In the genomic region with DNA sequence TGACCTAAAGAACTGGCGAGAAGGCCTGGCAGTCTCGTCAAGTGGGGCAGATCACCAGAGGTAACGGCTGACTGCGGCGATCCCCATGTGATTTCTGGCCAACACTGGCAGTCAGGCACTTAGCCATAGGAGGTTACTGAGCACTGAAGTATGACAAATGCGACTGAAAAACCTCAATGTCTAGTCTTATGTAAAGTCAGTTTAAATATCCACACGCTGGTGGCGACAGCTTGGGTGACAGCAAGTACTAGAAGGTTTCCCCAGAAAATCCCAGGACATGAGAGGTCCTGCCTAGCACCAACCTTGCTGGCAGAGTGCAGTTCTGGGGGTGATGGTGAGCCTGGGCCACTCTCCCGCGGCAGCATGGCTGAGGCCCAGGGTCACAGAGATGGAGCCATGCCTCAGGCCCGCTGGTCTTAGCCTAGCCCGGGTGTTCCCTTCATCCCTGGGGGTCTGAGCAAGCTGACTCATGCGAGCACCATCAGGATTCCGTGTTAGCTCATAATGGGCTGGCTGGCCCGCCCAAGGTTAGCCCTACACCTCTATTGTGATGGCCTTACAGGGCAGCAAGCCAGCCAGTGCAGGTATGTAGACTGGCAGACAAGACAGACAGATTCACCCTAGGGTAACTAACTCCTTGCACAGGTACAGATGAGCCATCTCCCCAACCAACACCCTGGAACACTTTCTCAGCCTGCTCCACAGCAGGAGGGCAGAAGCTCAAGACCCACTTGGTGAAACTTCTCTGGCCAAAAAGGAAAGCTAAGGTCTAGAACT, we compare ENCODE assay signal across 8 mouse cellular contexts. TPM values are rescaled to one million over a fixed set of nuclear protein-coding genes. Genes with fewer than 3 reads are reported as not detected.
A peak's percentile ranks its signal among the peaks of the same experiment; 100 is the strongest.
DNase-seq lines count a peak whose midpoint lies in the region; ATAC-seq and TF ChIP-seq lines count a peak whose summit lies in the region.

No protein-coding gene starts in this region.

- no peak overlapping the region for H3K4me3 ChIP-seq in kidney, postnatal 0 days (replicated peaks; ENCODE audit: low read depth, low read length)
- H3K4me3 ChIP-seq in layer of hippocampus, adult 2 months, result no peak overlapping the region

- 62% methylated on average over 15 of the region's 15 CpGs for WGBS in kidney, postnatal 0 days

- H3K36me3 ChIP-seq in kidney, postnatal 0 days (ENCODE audit: insufficient read depth, low read length), result no peaks in the 10 kb centered on the region

- DNase-seq in heart, adult 11 months, result peak; percentile 96
- no peak for DNase-seq in heart, postnatal 25 days (ENCODE audit: low spot score)
- DNase-seq in brain, adult 2 months (ENCODE audit: low read depth, low spot score), result peak; percentile 75
- peak; percentile 46 for DNase-seq in heart, adult 8-10 months (ENCODE audit: low spot score)
- DNase-seq in kidney, postnatal 0 days (ENCODE audit: low spot score), result peak; percentile 7
- DNase-seq in layer of hippocampus, adult 2 months (ENCODE audit: low spot score in 2 of 2), result no peak
- DNase-seq in layer of hippocampus, postnatal 36 days, result no peak

- H3K27ac ChIP-seq in kidney, postnatal 0 days, result 0 out of 2 replicates have a peak overlapping the region, but pooled peaks have one; percentile 8
- no peak overlapping the region for H3K27ac ChIP-seq in layer of hippocampus, adult 2 months

- TF ChIP-seq CTCF in kidney, postnatal 0 days (IDR thresholded peaks at IDR 0.05; ENCODE audit: low read depth), result no peak
- no peak for TF ChIP-seq CTCF in layer of hippocampus, adult 2 months (conservative IDR thresholded peaks at IDR 0.05)

- H3K27me3 ChIP-seq in kidney, postnatal 0 days (ENCODE audit: insufficient read depth, low read length), result no peaks in the 10 kb centered on the region

- no peak overlapping the region for H3K4me2 ChIP-seq in kidney, postnatal 0 days (ENCODE audit: low read length)

- H3K9me3 ChIP-seq in kidney, postnatal 0 days (replicated peaks; ENCODE audit: low read length), result no peaks in the 10 kb centered on the region

- intact Hi-C loops in heart, postnatal 25 days (cut with DNase I), result no loop called here

- H3K9ac ChIP-seq in kidney, postnatal 0 days (ENCODE audit: low read depth, low read length), result no peak overlapping the region

- H3K4me1 ChIP-seq in kidney, postnatal 0 days (replicated peaks; ENCODE audit: insufficient read depth, low read length), result peaks cover 29% of the 10 kb centered on the region; the same call in 1 of the 2 replicates

- no peak for ATAC-seq in kidney, postnatal 0 days (replicated peaks; ENCODE audit: low FRiP score, low read depth)
- ATAC-seq in megakaryocyte-erythroid progenitor cell, adult 5-6 weeks (replicated peaks; ENCODE audit: low FRiP score, low TSS enrichment, poor library complexity, severe bottlenecking), result no peak

RNA-seq across cellular contexts. Expression of gene Akap1, which starts 13.1 kb away (rescaled TPM):
- 100 to 1,000 TPM; 114 to 123 TPM for total RNA-seq in heart, postnatal 25 days (2021)
- total RNA-seq in heart, adult 8-10 months (2022), result 100 to 1,000 TPM; 113 to 148 (median 138) TPM
- polyA plus RNA-seq in kidney, postnatal 0 days (2015; fragmentation: Nextera tagmentation; extraction: Ambion mirVana), result 16.9 and 17.5 TPM in 2 replicates
- total RNA-seq in layer of hippocampus, adult 2 months (2021), result 10 to 100 TPM; 38.9 to 40.3 TPM
- 23.5 and 24.4 TPM in 2 replicates for total RNA-seq in megakaryocyte-erythroid progenitor cell, adult 5-6 weeks (2014; fragmentation: Nextera tagmentation)
- 36.7 and 37.4 TPM in 2 replicates for total RNA-seq in megakaryocyte-erythroid progenitor cell, adult 5-6 weeks (2017)
- total RNA-seq in layer of hippocampus, postnatal 36 days (2021), result 10 to 100 TPM; 38.1 to 40.0 TPM

Comparison
In these comparisons a context has a peak if more than half of its experiments do, and no peak if none do; other contexts are left out.
1. DNase-seq: peak in heart, adult 11 months (single experiment), brain, adult 2 months (single experiment), heart, adult 8-10 months (single experiment) and kidney, postnatal 0 days (single experiment); none in heart, postnatal 25 days (single experiment), layer of hippocampus, adult 2 months (0 of 2) and layer of hippocampus, postnatal 36 days (0 of 2).